Mouse (Mus musculus) MEL (cell line): ENCODE data around the gene Fxn. TPM values are rescaled to one million over a fixed set of nuclear protein-coding genes. Genes with fewer than 3 reads are reported as not detected.
A peak's percentile ranks its signal among the peaks of the same experiment; 100 is the strongest.

Source experiments
- DNase-seq: peaks from one replicate; pipeline ENCODE4 v3.0.0; 2011; ENCODE audit warnings: low read depth, low spot score
- H3K27ac ChIP-seq: 2 replicates; pipeline ENCODE4 v1.5.1; 2012; ENCODE audit warnings: low read depth, mild to moderate bottlenecking, control low read depth, low read length, moderate library complexity; ENCODE audit not compliant: control insufficient read depth
- H3K27me3 ChIP-seq, 2 experiments: fragments of 150-350 bp in 1 of 2; sonication (generic) in 1 of 2; 2 replicates each; pipeline ENCODE4 v1.6.1; 2012; ENCODE audit warnings: low read length in 2 of 2, mild to moderate bottlenecking in 2 of 2, improper control_type of control experiment in 1 of 2, moderate library complexity in 1 of 2; ENCODE audit not compliant: insufficient read depth in 2 of 2, control insufficient read depth in 1 of 2
- H3K36me3 ChIP-seq, 2 experiments: 2 replicates each; pipeline ENCODE4 v1.6.1; 2012 to 2014; ENCODE audit warnings: low read length in 2 of 2, improper control_type of control experiment in 1 of 2, inconsistent platforms in 1 of 2, mild to moderate bottlenecking in 1 of 2; ENCODE audit not compliant: insufficient read depth in 2 of 2, control insufficient read depth in 1 of 2
- H3K4me1 ChIP-seq, 2 experiments: fragments of 150-350 bp in 1 of 2; sonication (generic) in 1 of 2; 2 replicates each; pipeline ENCODE4 v1.6.1; 2012; ENCODE audit warnings: low read length in 2 of 2, improper control_type of control experiment in 1 of 2, mild to moderate bottlenecking in 1 of 2; ENCODE audit not compliant: insufficient read depth in 2 of 2, control insufficient read depth in 1 of 2
- H3K4me3 ChIP-seq, 2 experiments: fragments of 150-350 bp in 1 of 2; sonication (generic) in 1 of 2; 2 replicates each; pipeline ENCODE4 v1.5.1; 2012; ENCODE audit warnings: low read depth in 2 of 2, low read length in 2 of 2, mild to moderate bottlenecking in 2 of 2, moderate library complexity in 2 of 2, control low read depth in 1 of 2, improper control_type of control experiment in 1 of 2; ENCODE audit not compliant: control insufficient read depth in 1 of 2, insufficient read depth in 1 of 2
- H3K79me2 ChIP-seq: 2 replicates; pipeline ENCODE4 v1.6.1; 2012; ENCODE audit warnings: mild to moderate bottlenecking, low read length, moderate library complexity; ENCODE audit not compliant: control insufficient read depth, poor library complexity, insufficient read depth
- H3K9ac ChIP-seq: 2 replicates; pipeline ENCODE4 v1.6.1; 2012; ENCODE audit warnings: low read depth, mild to moderate bottlenecking, control low read depth, low read length, moderate library complexity; ENCODE audit not compliant: control insufficient read depth, poor library complexity, severe bottlenecking
- H3K9me3 ChIP-seq: fragments of 150-350 bp; sonication (generic); replicated peaks from 2 replicates; pipeline ENCODE4 v1.6.1; 2012; ENCODE audit warnings: mild to moderate bottlenecking, low read length, improper control_type of control experiment, moderate library complexity; ENCODE audit not compliant: insufficient read depth
- BHLHE40 ChIP-seq: IDR thresholded peaks from 2 replicates; pipeline ENCODE4 v1.6.1; 2012; ENCODE audit warnings: low read depth, mild to moderate bottlenecking, inconsistent platforms, low read length, improper control_type of control experiment, borderline replicate concordance
- CHD1 ChIP-seq: IDR thresholded peaks from 2 replicates; pipeline ENCODE4 v1.6.1; 2012; ENCODE audit warnings: low read depth, mild to moderate bottlenecking, inconsistent platforms, low read length, improper control_type of control experiment
- CHD2 ChIP-seq: IDR thresholded peaks from 2 replicates; pipeline ENCODE4 v1.6.1; 2011; ENCODE audit warnings: low read length, improper control_type of control experiment
- CTCF ChIP-seq, 3 experiments: IDR thresholded peaks in 2 of 3; conservative IDR thresholded peaks in 1 of 3; 2 replicates each; pipeline ENCODE4 v1.5.1; 2011 to 2012; ENCODE audit warnings: low read length in 3 of 3, low read depth in 2 of 3, mild to moderate bottlenecking in 2 of 3, improper control_type of control experiment in 1 of 3, inconsistent platforms in 1 of 3, mixed read lengths in 1 of 3, moderate library complexity in 1 of 3; ENCODE audit not compliant: control insufficient read depth in 1 of 3, insufficient read depth in 1 of 3, poor library complexity in 1 of 3, severe bottlenecking in 1 of 3
- E2F4 ChIP-seq: IDR thresholded peaks from 2 replicates; pipeline ENCODE4 v1.6.1; 2011; ENCODE audit warnings: low read depth, low read length, improper control_type of control experiment, borderline replicate concordance
- EP300 ChIP-seq, 2 experiments: IDR thresholded peaks; 2 replicates each; pipeline ENCODE4 v1.6.1; 2011; ENCODE audit warnings: improper control_type of control experiment in 2 of 2, low read length in 2 of 2, low read depth in 1 of 2, mild to moderate bottlenecking in 1 of 2
- ETS1 ChIP-seq: IDR thresholded peaks from 2 replicates; pipeline ENCODE4 v1.6.1; 2012; ENCODE audit warnings: low read depth, mild to moderate bottlenecking, inconsistent platforms, low read length, improper control_type of control experiment, moderate library complexity
- GABPA ChIP-seq: IDR thresholded peaks from 2 replicates; pipeline ENCODE4 v1.6.1; 2012; ENCODE audit warnings: low read depth, mild to moderate bottlenecking, inconsistent platforms, low read length, improper control_type of control experiment, moderate library complexity
- GATA1 ChIP-seq: IDR thresholded peaks from 2 replicates; pipeline ENCODE4 v1.6.1; 2011; ENCODE audit warnings: low read depth, low read length, improper control_type of control experiment
- HCFC1 ChIP-seq: IDR thresholded peaks from 2 replicates; pipeline ENCODE4 v1.6.1; 2012; ENCODE audit warnings: low read depth, mild to moderate bottlenecking, inconsistent platforms, low read length, improper control_type of control experiment, moderate library complexity
- JUND ChIP-seq: IDR thresholded peaks from 2 replicates; pipeline ENCODE4 v1.6.1; 2011; ENCODE audit warnings: low read depth, mild to moderate bottlenecking, improper control_type of control experiment, low read length
- KAT2A ChIP-seq: conservative IDR thresholded peaks from 2 replicates; pipeline ENCODE4 v1.6.1; 2012; ENCODE audit warnings: low read depth, low read length, improper control_type of control experiment, inconsistent platforms
- MAFK ChIP-seq: IDR thresholded peaks from 2 replicates; pipeline ENCODE4 v1.6.1; 2011; ENCODE audit warnings: low read depth, mild to moderate bottlenecking, low read length, improper control_type of control experiment, borderline replicate concordance
- MAX ChIP-seq: IDR thresholded peaks from 2 replicates; pipeline ENCODE4 v1.6.1; 2011; ENCODE audit warnings: low read length, improper control_type of control experiment
- MAZ ChIP-seq: IDR thresholded peaks from 2 replicates; pipeline ENCODE4 v1.6.1; 2012; ENCODE audit warnings: low read depth, mild to moderate bottlenecking, inconsistent platforms, low read length, improper control_type of control experiment
- MEF2A ChIP-seq: IDR thresholded peaks from 2 replicates; pipeline ENCODE4 v1.6.1; 2014; ENCODE audit warnings: low read depth, mild to moderate bottlenecking, inconsistent platforms, low read length, improper control_type of control experiment; ENCODE audit not compliant: poor library complexity, insufficient replicate concordance, severe bottlenecking; ENCODE audit errors: extremely low read depth
- MXI1 ChIP-seq: IDR thresholded peaks from 2 replicates; pipeline ENCODE4 v1.6.1; 2011; ENCODE audit warnings: mild to moderate bottlenecking, low read depth, low read length, improper control_type of control experiment
- MYB ChIP-seq: IDR thresholded peaks from 2 replicates; pipeline ENCODE4 v1.6.1; 2011; ENCODE audit warnings: mild to moderate bottlenecking, low read depth, low read length, improper control_type of control experiment
- MYC ChIP-seq: IDR thresholded peaks from 2 replicates; pipeline ENCODE4 v1.6.1; 2011; ENCODE audit warnings: low read depth, mild to moderate bottlenecking, low read length, improper control_type of control experiment, moderate library complexity
- NELFE ChIP-seq: IDR thresholded peaks from 2 replicates; pipeline ENCODE4 v1.6.1; 2011; ENCODE audit warnings: low read depth, low read length, improper control_type of control experiment
- NRF1 ChIP-seq: IDR thresholded peaks from 2 replicates; pipeline ENCODE4 v1.6.1; 2014; ENCODE audit warnings: low read depth, mild to moderate bottlenecking, inconsistent platforms, low read length, improper control_type of control experiment, moderate library complexity; ENCODE audit not compliant: poor library complexity, insufficient read depth, severe bottlenecking
- POLR2A ChIP-seq, 2 experiments: IDR thresholded peaks; 2 replicates each; pipeline ENCODE4 v1.6.1; 2011 to 2012; ENCODE audit warnings: low read length in 2 of 2, mild to moderate bottlenecking in 2 of 2, control low read depth in 1 of 2, improper control_type of control experiment in 1 of 2, low read depth in 1 of 2, moderate library complexity in 1 of 2; ENCODE audit not compliant: control insufficient read depth in 1 of 2, insufficient read depth in 1 of 2, poor library complexity in 1 of 2
- POLR2AphosphoS2 ChIP-seq: IDR thresholded peaks from 2 replicates; pipeline ENCODE4 v1.6.1; 2011; ENCODE audit warnings: low read length, improper control_type of control experiment
- POLR2AphosphoS5 ChIP-seq: IDR thresholded peaks from 2 replicates; pipeline ENCODE4 v1.6.1; 2012; ENCODE audit warnings: low read depth, borderline replicate concordance, mild to moderate bottlenecking, inconsistent platforms, low read length, moderate library complexity, mixed read lengths
- RAD21 ChIP-seq: IDR thresholded peaks from 2 replicates; pipeline ENCODE4 v1.6.1; 2011; ENCODE audit warnings: mild to moderate bottlenecking, low read depth, low read length, improper control_type of control experiment
- RCOR1 ChIP-seq: IDR thresholded peaks from 2 replicates; pipeline ENCODE4 v1.6.1; 2012; ENCODE audit warnings: low read depth, mild to moderate bottlenecking, inconsistent platforms, low read length, improper control_type of control experiment
- SIN3A ChIP-seq: IDR thresholded peaks from 2 replicates; pipeline ENCODE4 v1.6.1; 2012; ENCODE audit warnings: low read length, improper control_type of control experiment, inconsistent platforms
- SMC3 ChIP-seq: IDR thresholded peaks from 2 replicates; pipeline ENCODE4 v1.6.1; 2011; ENCODE audit warnings: low read depth, low read length, improper control_type of control experiment
- TAL1 ChIP-seq: IDR thresholded peaks from 2 replicates; pipeline ENCODE4 v1.6.1; 2012; ENCODE audit warnings: mild to moderate bottlenecking, inconsistent platforms, low read length, moderate library complexity, mixed read lengths
- TBP ChIP-seq: IDR thresholded peaks from 2 replicates; pipeline ENCODE4 v1.8.0; 2011; ENCODE audit warnings: low read depth, low read length, improper control_type of control experiment
- TCF12 ChIP-seq: IDR thresholded peaks from 2 replicates; pipeline ENCODE4 v1.6.1; 2014; ENCODE audit warnings: low read depth, mild to moderate bottlenecking, inconsistent platforms, low read length, improper control_type of control experiment, moderate library complexity
- UBTF ChIP-seq: IDR thresholded peaks from 2 replicates; pipeline ENCODE4 v1.6.1; 2012; ENCODE audit warnings: low read depth, mild to moderate bottlenecking, inconsistent platforms, low read length, improper control_type of control experiment, moderate library complexity, borderline replicate concordance; ENCODE audit not compliant: insufficient read depth
- USF1 ChIP-seq: IDR thresholded peaks from 2 replicates; pipeline ENCODE4 v1.6.1; 2014; ENCODE audit warnings: low read depth, mild to moderate bottlenecking, inconsistent platforms, low read length, improper control_type of control experiment, moderate library complexity
- USF2 ChIP-seq, 2 experiments: IDR thresholded peaks; 2 replicates each; pipeline ENCODE4 v1.6.1; 2011 to 2012; ENCODE audit warnings: improper control_type of control experiment in 2 of 2, low read length in 2 of 2, borderline replicate concordance in 1 of 2, inconsistent platforms in 1 of 2, low read depth in 1 of 2, mild to moderate bottlenecking in 1 of 2; ENCODE audit not compliant: insufficient read depth in 1 of 2
- ZC3H11A ChIP-seq: IDR thresholded peaks from 2 replicates; pipeline ENCODE4 v1.6.1; 2012; ENCODE audit warnings: low read depth, mild to moderate bottlenecking, inconsistent platforms, low read length, improper control_type of control experiment
- ZKSCAN1 ChIP-seq: IDR thresholded peaks from 2 replicates; pipeline ENCODE4 v1.6.1; 2012; ENCODE audit warnings: low read depth, mild to moderate bottlenecking, inconsistent platforms, low read length, improper control_type of control experiment, moderate library complexity
- ZMIZ1 ChIP-seq: IDR thresholded peaks from 2 replicates; pipeline ENCODE4 v1.6.1; 2012; ENCODE audit warnings: low read depth, mild to moderate bottlenecking, inconsistent platforms, low read length, improper control_type of control experiment, moderate library complexity
- ZNF384 ChIP-seq: IDR thresholded peaks from 2 replicates; pipeline ENCODE4 v1.6.1; 2012; ENCODE audit warnings: low read depth, mild to moderate bottlenecking, inconsistent platforms, low read length, improper control_type of control experiment
- polyA plus RNA-seq, 2 experiments: library from polyadenylated mRNA; stranded (reverse) in 1 of 2; unstranded in 1 of 2; fragments of >175 nt in 1 of 2; fragments of >200 nt in 1 of 2; gene quantifications; 2 replicates each; pipeline versions ENCODE4 v1.2.1 to v1.2.4; 2012; ENCODE audit warnings: low replicate concordance in 2 of 2, low read depth in 1 of 2; ENCODE audit not compliant: insufficient read length in 2 of 2, insufficient read depth in 1 of 2, missing spikeins in 1 of 2
- total RNA-seq: library from RNA; depleted of rRNA; stranded (reverse); fragments of 300-350 nt; gene quantifications from 2 replicates; pipeline ENCODE4 v1.2.3, GENCODE M21; 2012

The Fxn gene
- total and polyA plus RNA-seq, 3 experiments, result 53.7 to 83.7 TPM; not detected in 1

GRCm38 (mm10) chr19:24258368-24258767 is 22.0 kb downstream of the Fxn start:
- Histone ChIP-seq H3K4me1 (peaks cover 4 to 15% of the 10 kb centered on the region in 2 experiments; a peak in 3 of 4 replicates), H3K9ac (no peak overlapping the region; the same call in 1 of the 2 replicates), H3K4me3 (no peak overlapping the region), H3K27ac (peak overlapping the region; percentile 66), H3K9me3 (no peaks in the 10 kb centered on the region), H3K79me2 (no peaks in the 10 kb centered on the region), H3K36me3 (peaks cover 0 to 15% of the 10 kb centered on the region in 2 experiments; a peak in 2 of 4 replicates), H3K27me3 (no peaks in the 10 kb centered on the region)
- peak; percentile 88 for DNase-seq
- no peak for TF ChIP-seq RAD21
- TF ChIP-seq GABPA, result no peak
- no peak for TF ChIP-seq MAX
- TF ChIP-seq UBTF, result no peak
- TF ChIP-seq USF1, result no peak
- peak; percentile 84 for TF ChIP-seq GATA1
- TF ChIP-seq JUND, result no peak
- peak; percentile 76 for TF ChIP-seq TAL1
- TF ChIP-seq MAFK, result no peak
- no peak for TF ChIP-seq ZKSCAN1
- no peak for TF ChIP-seq MYB
- no peak for TF ChIP-seq KAT2A
- TF ChIP-seq TCF12, result peak; percentile 78
- no peak for TF ChIP-seq RCOR1
- TF ChIP-seq NRF1, result no peak
- no peak for TF ChIP-seq MAZ
- no peak for TF ChIP-seq E2F4
- peak; percentile 95 for TF ChIP-seq ETS1
- TF ChIP-seq MYC, result no peak
- peak; percentile 66; the same call in 1 of the 2 replicates for TF ChIP-seq SIN3A
- TF ChIP-seq ZC3H11A, result no peak
- TF ChIP-seq CHD2, result no peak
- TF ChIP-seq POLR2AphosphoS2, result no peak
- no peak for TF ChIP-seq SMC3
- 0 out of 2 replicates have a peak, but pooled peaks have one; percentile 34 for TF ChIP-seq BHLHE40
- no peak for TF ChIP-seq MEF2A
- TF ChIP-seq POLR2A (IDR thresholded peaks at IDR 0.05; ENCODE audit: control insufficient read depth in 1 of 2, insufficient read depth in 1 of 2, low read depth in 1 of 2, low read length in 2 of 2, poor library complexity in 1 of 2), result no peak
- no peak for TF ChIP-seq TBP
- TF ChIP-seq ZNF384, result no peak
- no peak for TF ChIP-seq NELFE
- TF ChIP-seq EP300 (IDR thresholded peaks at IDR 0.05; ENCODE audit: low read depth in 1 of 2, low read length in 2 of 2), result peak; percentile 74 to 87
- no peak for TF ChIP-seq CTCF (IDR thresholded peaks at IDR 0.05 in 2 of 3, conservative IDR thresholded peaks at IDR 0.05 in 1 of 3; ENCODE audit: control insufficient read depth in 1 of 3, insufficient read depth in 1 of 3, low read depth in 2 of 3, low read length in 3 of 3, poor library complexity in 1 of 3, severe bottlenecking in 1 of 3)
- no peak for TF ChIP-seq CHD1
- no peak for TF ChIP-seq USF2 (IDR thresholded peaks at IDR 0.05; ENCODE audit: borderline replicate concordance in 1 of 2, insufficient read depth in 1 of 2, low read depth in 1 of 2, low read length in 2 of 2)
- TF ChIP-seq ZMIZ1, result no peak
- TF ChIP-seq POLR2AphosphoS5, result no peak
- TF ChIP-seq HCFC1, result no peak
- 0 out of 2 replicates have a peak, but pooled peaks have one; percentile 38 for TF ChIP-seq MXI1
